Mouse (Mus musculus) effector memory CD4-positive, alpha-beta T cell, adult 7 months (primary cell): ENCODE data around the gene Gm364. TPM values are rescaled to one million over a fixed set of nuclear protein-coding genes. Genes with fewer than 3 reads are reported as not detected.

Experiments used
- polyA plus RNA-seq: library from polyadenylated mRNA; unstranded; fragments of 100-300 nt; shearing (Covaris generic); gene quantifications from one replicate; pipeline ENCODE4 v1.2.1, GENCODE M21; 2017

The Gm364 gene
- polyA plus RNA-seq: not detected

GRCm38 (mm10) chrX:57408769-57409168 is at the start of gene Gm364:
Gm364 (plus strand) TSS chrX:57409154.

DNA sequence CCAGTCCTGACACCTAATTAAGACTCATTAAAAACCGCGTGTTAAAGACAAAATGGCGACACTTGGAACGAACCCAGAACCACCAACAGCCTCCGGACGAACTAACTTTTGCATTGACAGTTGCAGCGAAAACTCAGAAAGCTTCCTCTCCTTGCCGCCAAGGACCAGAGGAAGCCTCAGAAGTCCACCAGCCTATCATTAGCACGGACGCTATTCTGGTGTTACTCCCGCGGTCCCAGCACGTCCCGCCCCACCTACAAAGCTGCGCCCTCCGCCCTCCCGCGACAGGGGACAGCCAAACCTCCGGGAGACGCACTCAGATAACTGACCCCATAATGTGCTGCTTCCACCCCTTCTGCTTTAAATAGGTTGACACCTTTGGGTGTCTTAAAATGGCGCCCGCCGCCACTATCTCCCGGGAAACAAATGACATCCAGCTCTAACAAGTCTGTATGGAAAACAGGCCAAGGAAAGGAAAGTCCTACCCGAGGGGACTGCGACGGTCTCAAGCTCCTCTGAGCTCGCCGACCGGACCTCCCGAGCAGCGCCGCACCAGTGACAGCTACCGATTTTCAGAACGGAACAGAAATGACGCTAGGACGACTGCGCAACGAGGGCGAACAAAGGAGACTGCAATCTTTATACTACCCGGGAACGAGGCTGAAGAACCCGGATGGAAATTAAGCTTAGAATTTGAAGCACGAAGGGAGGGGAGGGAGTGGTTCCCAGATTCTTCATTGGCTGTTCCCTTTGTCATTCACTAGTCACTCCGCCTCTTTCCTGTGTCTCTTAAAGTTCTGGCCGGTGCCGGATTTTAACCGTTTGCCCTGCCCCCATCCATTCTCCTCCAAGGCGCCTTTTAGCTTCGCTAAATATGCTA is 16.3 kb upstream of the Gm364 start, which contains the start of gene Rbmx:
TSS of gene Rbmx (minus strand) at position 670 of the 880 bp plus-strand sequence.

GRCm38 (mm10) chrX:57503634-57504033 is 94.7 kb downstream of the Gm364 start, which contains the start of gene Gpr101:
Gpr101 (minus strand) TSS chrX:57503757.

Other genes with a start within 250 kb of the Gm364 start
- gene Cd40lg, start 197.0 kb upstream of the Gm364 start, polyA plus RNA-seq: 548 TPM
- 111 TPM for gene Arhgef6, start 70.4 kb upstream of the Gm364 start, polyA plus RNA-seq
- 94.8 TPM for gene Rbmx, start 16.1 kb upstream of the Gm364 start, polyA plus RNA-seq
- not detected for gene Gpr101, start 94.6 kb downstream of the Gm364 start, polyA plus RNA-seq